ENCODE assay signal across 10 mouse cellular contexts in genomic region chr13:3708896-3709631, GRCm38 (mm10).
DNase-seq lines count a peak whose midpoint lies in the region; ATAC-seq and TF ChIP-seq lines count a peak whose summit lies in the region.
"Had no signal": no experiment of that assay in that cellular context is flagged by ENCODE, and none has a peak within 500 bp of the region (broad histone marks: within the 10 kb centered on the region; RNA-seq: fewer than 3 reads in every experiment).

No protein-coding gene starts in this region.

- no peak for TF ChIP-seq CTCF in gastrocnemius, adult 2 months (IDR thresholded peaks at IDR 0.05)

- peak overlapping the region; percentile 35 for H3K4me3 ChIP-seq in gastrocnemius, adult 2 months
- no peak overlapping the region for H3K4me3 ChIP-seq in brown adipose tissue, adult 24 weeks (ENCODE audit: insufficient read depth, low read depth, low read length)
- H3K4me3 ChIP-seq in heart, embryonic 15.5 days = peak overlapping the region; percentile 14; the same call in 1 of the 2 replicates
- H3K4me3 ChIP-seq in limb, embryonic 11.5 days (ENCODE audit: low read depth, low read length) = no peak overlapping the region
- H3K4me3 ChIP-seq in forebrain, embryonic 14.5 days (ENCODE audit: low read depth, low read length) = no peak overlapping the region
- H3K4me3 ChIP-seq: midbrain, embryonic 12.5 days had no signal

- WGBS in heart, embryonic 15.5 days = 27% methylated on average over 14 of the region's 14 CpGs
- WGBS in limb, embryonic 11.5 days = 14% methylated on average over 14 of the region's 14 CpGs
- WGBS in forebrain, embryonic 14.5 days = 65% methylated on average over 14 of the region's 14 CpGs

- no peaks in the 10 kb centered on the region for H3K36me3 ChIP-seq in heart, embryonic 15.5 days
- H3K36me3 ChIP-seq in limb, embryonic 11.5 days (ENCODE audit: control insufficient read depth, insufficient read depth, low read length) = no peaks in the 10 kb centered on the region
- no peaks in the 10 kb centered on the region for H3K36me3 ChIP-seq in forebrain, embryonic 14.5 days (ENCODE audit: control insufficient read depth, insufficient read depth, low read length)
- H3K36me3 ChIP-seq: midbrain, embryonic 12.5 days had no signal

- H3K4me1 ChIP-seq in brown adipose tissue, adult 24 weeks (ENCODE audit: control insufficient read depth, insufficient read depth, insufficient read length, low read length) = peaks cover 11% of the 10 kb centered on the region
- H3K4me1 ChIP-seq in heart, embryonic 15.5 days (replicated peaks) = peaks cover 16% of the 10 kb centered on the region
- H3K4me1 ChIP-seq in limb, embryonic 11.5 days (ENCODE audit: control insufficient read depth, insufficient read depth, low read length) = peaks cover 22% of the 10 kb centered on the region
- 0 out of 2 replicates have a peak, but pooled peaks cover 3% of the 10 kb centered on the region for H3K4me1 ChIP-seq in forebrain, embryonic 14.5 days (ENCODE audit: control insufficient read depth, insufficient read depth, low read length)

- ATAC-seq in heart, embryonic 15.5 days (replicated peaks; ENCODE audit: insufficient number of reproducible peaks, insufficient read depth, low FRiP score, low read depth) = peak; percentile 62
- peak; percentile 89 for ATAC-seq in limb, embryonic 11.5 days (ENCODE audit: insufficient number of reproducible peaks, low FRiP score, low TSS enrichment, low read depth)
- ATAC-seq in monocyte, adult 5-6 weeks (replicated peaks; ENCODE audit: insufficient number of reproducible peaks, low FRiP score, low TSS enrichment, poor library complexity, severe bottlenecking) = no peak
- no peak for ATAC-seq in forebrain, embryonic 14.5 days
- ATAC-seq: forebrain, embryonic 16.5 days had no signal

- peak overlapping the region; percentile 46 for H3K4me2 ChIP-seq in heart, embryonic 15.5 days
- peak overlapping the region; percentile 23 for H3K4me2 ChIP-seq in limb, embryonic 11.5 days (ENCODE audit: low read depth, severe bottlenecking)
- no peak overlapping the region for H3K4me2 ChIP-seq in forebrain, embryonic 14.5 days (ENCODE audit: low read length)
- H3K4me2 ChIP-seq: midbrain, embryonic 12.5 days had no signal

- H3K27me3 ChIP-seq in heart, embryonic 15.5 days = no peaks in the 10 kb centered on the region
- no peaks in the 10 kb centered on the region for H3K27me3 ChIP-seq in limb, embryonic 11.5 days (ENCODE audit: control insufficient read depth, insufficient read depth, low read length)
- no peaks in the 10 kb centered on the region for H3K27me3 ChIP-seq in forebrain, embryonic 14.5 days (replicated peaks; ENCODE audit: control insufficient read depth, insufficient read depth, low read length)
- H3K27me3 ChIP-seq: midbrain, embryonic 12.5 days had no signal

- no peak overlapping the region for H3K9ac ChIP-seq in heart, embryonic 15.5 days
- H3K9ac ChIP-seq in limb, embryonic 11.5 days (ENCODE audit: low read length) = no peak overlapping the region
- no peak overlapping the region for H3K9ac ChIP-seq in forebrain, embryonic 14.5 days (ENCODE audit: low read length)
- H3K9ac ChIP-seq: midbrain, embryonic 12.5 days had no signal

- intact Hi-C loops in gastrocnemius, adult 2 months (cut with DNase I) = no loop called here
- intact Hi-C loops in left cerebral cortex, postnatal 14 days (cut with DNase I) = no loop called here

- H3K27ac ChIP-seq in gastrocnemius, adult 2 months = peak overlapping the region; percentile 84
- H3K27ac ChIP-seq in brown adipose tissue, adult 24 weeks (replicated peaks; ENCODE audit: low read depth, low read length) = peak overlapping the region; percentile 79
- peak overlapping the region; percentile 52 for H3K27ac ChIP-seq in heart, embryonic 15.5 days
- peak overlapping the region; percentile 76 for H3K27ac ChIP-seq in limb, embryonic 11.5 days (replicated peaks; ENCODE audit: low read depth, low read length)
- no peak overlapping the region for H3K27ac ChIP-seq in forebrain, embryonic 14.5 days (ENCODE audit: low read depth, low read length)
- H3K27ac ChIP-seq: midbrain, embryonic 12.5 days had no signal

- H3K9me3 ChIP-seq in heart, embryonic 15.5 days (replicated peaks) = no peaks in the 10 kb centered on the region
- H3K9me3 ChIP-seq in limb, embryonic 11.5 days (ENCODE audit: control insufficient read depth, low read length) = no peaks in the 10 kb centered on the region
- H3K9me3 ChIP-seq in forebrain, embryonic 14.5 days (replicated peaks; ENCODE audit: control insufficient read depth, low read length) = no peaks in the 10 kb centered on the region
- H3K9me3 ChIP-seq: midbrain, embryonic 12.5 days had no signal

- peak; percentile 34 for DNase-seq in gastrocnemius, adult 2 months
- no peak for DNase-seq in gastrocnemius, adult 8-10 months (ENCODE audit: low spot score in 2 of 2)
- DNase-seq in limb, embryonic 11.5 days (ENCODE audit: low spot score) = peak; percentile 83
- DNase-seq in left cerebral cortex, postnatal 14 days (ENCODE audit: low spot score in 2 of 2) = no peak
- no peak for DNase-seq in forebrain, embryonic 14.5 days (ENCODE audit: low spot score)

Comparison
In these comparisons a context has a peak if more than half of its experiments do, and no peak if none do; other contexts are left out.
1. DNase-seq: peak in gastrocnemius, adult 2 months (single experiment) and limb, embryonic 11.5 days (single experiment); none in gastrocnemius, adult 8-10 months (0 of 2), left cerebral cortex, postnatal 14 days (0 of 2) and forebrain, embryonic 14.5 days (single experiment).
2. H3K4me3 ChIP-seq: peak in gastrocnemius, adult 2 months (single experiment) and heart, embryonic 15.5 days (single experiment); none in brown adipose tissue, adult 24 weeks (single experiment), limb, embryonic 11.5 days (single experiment) and forebrain, embryonic 14.5 days (single experiment).
3. ATAC-seq: peak in heart, embryonic 15.5 days (single experiment) and limb, embryonic 11.5 days (single experiment); none in monocyte, adult 5-6 weeks (single experiment) and forebrain, embryonic 14.5 days (single experiment).